Mouse (Mus musculus): ENCODE results near the gene Tmc1. TPM values are rescaled to one million over a fixed set of nuclear protein-coding genes. Genes with fewer than 3 reads are reported as not detected.

The Tmc1 gene
- polyA plus RNA-seq, 1 experiment from 2014 or later: 0.05 TPM

GRCm38 (mm10) chr19:20847476-20848073 lies 106.4 kb downstream of the Tmc1 start:
- Histone ChIP-seq H3K9me3 (ENCODE audit: control insufficient read depth, low read length) (no peaks in the 10 kb centered on the region), H3K36me3 (ENCODE audit: control insufficient read depth, insufficient read depth, low read length) (no peaks in the 10 kb centered on the region), H3K4me2 (replicated peaks; ENCODE audit: low read depth, low read length) (no peak overlapping the region), H3K4me1 (ENCODE audit: control insufficient read depth, insufficient read depth, low read length) (no peaks in the 10 kb centered on the region), H3K9ac (ENCODE audit: low read depth, low read length) (no peak overlapping the region), H3K27ac (ENCODE audit: low read depth, low read length) (no peak overlapping the region), H3K4me3 (ENCODE audit: low read length) (no peak overlapping the region), H3K27me3 (ENCODE audit: control insufficient read depth, insufficient read depth, low read length) (no peaks in the 10 kb centered on the region)
- 76% methylated on average over 3 of the region's 3 CpGs for WGBS
- no peak for ATAC-seq (ENCODE audit: low FRiP score, low TSS enrichment)

DNA sequence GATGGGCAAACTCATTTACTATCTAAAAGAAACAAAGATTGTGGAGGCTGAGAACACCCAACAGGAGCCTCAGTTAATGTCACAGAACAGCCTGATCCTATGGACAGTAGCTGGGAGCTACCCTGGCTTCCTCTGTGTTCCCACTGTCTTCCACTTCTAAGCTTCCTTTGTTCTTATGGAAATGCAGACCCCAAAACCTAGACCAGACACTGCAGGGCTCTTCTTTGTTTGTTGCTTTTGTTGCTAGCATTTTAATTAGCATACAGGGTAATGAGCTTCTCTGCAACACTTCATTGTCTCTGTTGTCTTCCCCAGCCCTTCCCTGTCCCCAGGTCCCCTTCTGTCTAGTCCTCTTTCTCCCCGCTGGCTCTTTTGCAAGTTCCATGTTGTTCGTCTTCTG lies 116.6 kb downstream of the Tmc1 start:
- no peak overlapping the region for H3K27ac ChIP-seq (ENCODE audit: low read depth, low read length)
- no peaks in the 10 kb centered on the region for H3K36me3 ChIP-seq (ENCODE audit: control insufficient read depth, insufficient read depth, low read length)
- H3K4me2 ChIP-seq (replicated peaks; ENCODE audit: low read depth, low read length): no peak overlapping the region
- 89% methylated on average over 2 of the region's 2 CpGs for WGBS
- no peaks in the 10 kb centered on the region for H3K27me3 ChIP-seq (ENCODE audit: control insufficient read depth, insufficient read depth, low read length)
- ATAC-seq (ENCODE audit: low FRiP score, low TSS enrichment): no peak
- H3K4me3 ChIP-seq (ENCODE audit: low read length): no peak overlapping the region
- no peaks in the 10 kb centered on the region for H3K9me3 ChIP-seq (ENCODE audit: control insufficient read depth, low read length)
- H3K9ac ChIP-seq (ENCODE audit: low read depth, low read length): no peak overlapping the region
- no peaks in the 10 kb centered on the region for H3K4me1 ChIP-seq (ENCODE audit: control insufficient read depth, insufficient read depth, low read length)

DNA sequence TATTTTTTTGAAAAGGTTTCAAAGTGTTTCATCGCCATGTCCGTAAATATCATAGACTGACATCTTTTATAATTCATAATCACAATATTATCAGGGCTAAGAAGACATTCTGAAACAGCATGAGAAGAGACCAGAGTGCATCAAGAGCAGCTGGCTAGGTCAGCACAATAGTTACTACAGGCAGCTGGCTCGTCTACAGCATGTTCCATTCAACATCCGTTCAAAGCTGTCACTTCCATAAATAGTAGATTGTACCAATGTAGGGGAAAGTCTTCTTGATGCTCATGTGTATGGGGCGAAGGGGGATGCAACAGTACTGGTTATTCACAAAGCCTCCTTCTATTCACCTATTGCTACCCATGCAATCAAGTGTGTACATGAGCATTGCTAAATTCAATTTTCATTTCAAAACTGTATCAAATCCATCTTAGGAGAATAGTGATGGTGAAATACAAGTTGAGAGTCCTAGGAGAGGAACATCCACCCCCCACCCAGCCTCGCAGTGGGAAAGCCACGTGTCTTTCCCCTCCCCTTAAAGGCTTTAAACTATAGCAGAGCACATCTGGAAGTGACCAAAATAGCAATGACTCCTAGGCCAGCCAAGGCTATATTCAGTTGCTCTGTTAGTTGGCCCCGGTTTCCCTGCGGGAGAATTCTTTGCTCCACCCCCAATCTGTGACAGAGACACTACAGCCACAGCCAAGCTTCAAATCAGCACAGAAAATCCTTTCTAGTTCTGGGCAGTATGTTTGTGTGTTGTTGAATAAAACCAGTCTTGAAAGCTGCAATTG lies 117.8 kb downstream of the Tmc1 start:
- Histone ChIP-seq H3K4me1 (ENCODE audit: control insufficient read depth, insufficient read depth, low read length) (no peaks in the 10 kb centered on the region), H3K27ac (ENCODE audit: low read depth, low read length) (no peak overlapping the region), H3K36me3 (ENCODE audit: control insufficient read depth, insufficient read depth, low read length) (no peaks in the 10 kb centered on the region), H3K27me3 (ENCODE audit: control insufficient read depth, insufficient read depth, low read length) (no peaks in the 10 kb centered on the region), H3K4me3 (ENCODE audit: low read length) (no peak overlapping the region), H3K9me3 (ENCODE audit: control insufficient read depth, low read length) (no peaks in the 10 kb centered on the region), H3K9ac (ENCODE audit: low read depth, low read length) (no peak overlapping the region), H3K4me2 (replicated peaks; ENCODE audit: low read depth, low read length) (no peak overlapping the region)
- WGBS: 68% methylated on average over 9 of the region's 9 CpGs
- no peak for ATAC-seq (ENCODE audit: low FRiP score, low TSS enrichment)

- no peaks in the 10 kb centered on the region for H3K27me3 ChIP-seq (ENCODE audit: control insufficient read depth, insufficient read depth, low read length)
- H3K36me3 ChIP-seq (ENCODE audit: control insufficient read depth, insufficient read depth, low read length): no peaks in the 10 kb centered on the region
- no peak for ATAC-seq (ENCODE audit: low FRiP score, low TSS enrichment)
- no peak overlapping the region for H3K4me3 ChIP-seq (ENCODE audit: low read length)
- WGBS: 30% methylated on average over 1 of the region's 1 CpGs
- H3K4me2 ChIP-seq (replicated peaks; ENCODE audit: low read depth, low read length): no peak overlapping the region
- no peaks in the 10 kb centered on the region for H3K4me1 ChIP-seq (ENCODE audit: control insufficient read depth, insufficient read depth, low read length)
- H3K27ac ChIP-seq (ENCODE audit: low read depth, low read length): no peak overlapping the region
- H3K9me3 ChIP-seq (ENCODE audit: control insufficient read depth, low read length): no peaks in the 10 kb centered on the region
- H3K9ac ChIP-seq (ENCODE audit: low read depth, low read length): no peak overlapping the region
Observed at GRCm38 (mm10) chr19:20834895-20835294, 119.1 kb downstream of the Tmc1 start.

DNA sequence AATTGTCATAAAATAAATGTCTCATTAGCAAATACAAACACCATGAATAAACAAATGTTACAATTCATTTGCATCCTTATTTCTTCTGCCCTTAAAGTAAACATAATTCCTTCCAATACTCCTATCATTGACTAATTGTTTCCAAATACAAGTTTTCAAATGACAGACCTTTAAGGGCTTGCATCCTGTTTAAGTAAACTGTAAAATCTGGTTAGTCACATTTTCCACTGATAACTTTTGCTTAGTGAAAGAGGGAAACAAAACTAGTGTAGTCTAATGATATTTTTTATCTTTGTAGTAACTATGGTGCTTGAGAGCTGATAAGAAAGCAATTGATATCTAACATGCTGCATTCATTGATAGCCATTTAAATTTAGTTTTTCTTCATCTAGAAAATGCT lies 154.5 kb downstream of the Tmc1 start:
- Histone ChIP-seq H3K9me3 (ENCODE audit: control insufficient read depth, low read length) (no peaks in the 10 kb centered on the region), H3K9ac (ENCODE audit: low read depth, low read length) (no peak overlapping the region), H3K27ac (ENCODE audit: low read depth, low read length) (no peak overlapping the region), H3K36me3 (ENCODE audit: control insufficient read depth, insufficient read depth, low read length) (no peaks in the 10 kb centered on the region), H3K4me2 (replicated peaks; ENCODE audit: low read depth, low read length) (no peak overlapping the region), H3K27me3 (ENCODE audit: control insufficient read depth, insufficient read depth, low read length) (no peaks in the 10 kb centered on the region), H3K4me1 (ENCODE audit: control insufficient read depth, insufficient read depth, low read length) (no peaks in the 10 kb centered on the region), H3K4me3 (ENCODE audit: low read length) (no peak overlapping the region)
- ATAC-seq (ENCODE audit: low FRiP score, low TSS enrichment): no peak

- Histone ChIP-seq H3K4me2 (replicated peaks; ENCODE audit: low read depth, low read length) (no peak overlapping the region), H3K4me3 (ENCODE audit: low read length) (no peak overlapping the region), H3K4me1 (ENCODE audit: control insufficient read depth, insufficient read depth, low read length) (no peaks in the 10 kb centered on the region), H3K9ac (ENCODE audit: low read depth, low read length) (no peak overlapping the region), H3K27ac (ENCODE audit: low read depth, low read length) (no peak overlapping the region), H3K36me3 (ENCODE audit: control insufficient read depth, insufficient read depth, low read length) (no peaks in the 10 kb centered on the region), H3K27me3 (ENCODE audit: control insufficient read depth, insufficient read depth, low read length) (no peaks in the 10 kb centered on the region), H3K9me3 (ENCODE audit: control insufficient read depth, low read length) (no peaks in the 10 kb centered on the region)
- 58% methylated on average over 6 of the region's 6 CpGs for WGBS
- ATAC-seq (ENCODE audit: low FRiP score, low TSS enrichment): no peak
Observed at GRCm38 (mm10) chr19:20797558-20798101, 156.4 kb downstream of the Tmc1 start.

DNA sequence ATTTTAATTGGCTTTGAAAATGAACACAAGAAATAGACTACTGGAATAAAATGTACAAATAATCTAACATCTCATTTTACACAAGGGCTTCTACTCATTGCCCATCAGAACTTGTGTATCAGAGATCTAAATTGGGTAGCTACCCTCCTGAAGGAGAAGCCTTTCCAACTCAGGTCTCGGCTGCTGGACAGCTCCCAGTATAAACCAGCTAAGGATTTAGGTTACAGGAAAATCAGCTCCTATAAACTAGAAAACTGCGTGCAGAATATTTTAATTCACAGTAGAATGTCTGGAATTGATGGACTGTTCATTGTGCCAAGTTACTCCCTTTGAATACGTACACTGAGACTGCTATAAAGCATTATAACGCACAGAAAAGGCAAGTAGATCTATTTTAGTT lies 158.0 kb downstream of the Tmc1 start:
- Histone ChIP-seq H3K36me3 (ENCODE audit: control insufficient read depth, insufficient read depth, low read length) (no peaks in the 10 kb centered on the region), H3K4me1 (ENCODE audit: control insufficient read depth, insufficient read depth, low read length) (no peaks in the 10 kb centered on the region), H3K9ac (ENCODE audit: low read depth, low read length) (no peak overlapping the region), H3K9me3 (ENCODE audit: control insufficient read depth, low read length) (no peaks in the 10 kb centered on the region), H3K27ac (ENCODE audit: low read depth, low read length) (no peak overlapping the region), H3K27me3 (ENCODE audit: control insufficient read depth, insufficient read depth, low read length) (no peaks in the 10 kb centered on the region), H3K4me3 (ENCODE audit: low read length) (no peak overlapping the region), H3K4me2 (replicated peaks; ENCODE audit: low read depth, low read length) (no peak overlapping the region)
- ATAC-seq (ENCODE audit: low FRiP score, low TSS enrichment): no peak
- WGBS: 43% methylated on average over 4 of the region's 4 CpGs

DNA sequence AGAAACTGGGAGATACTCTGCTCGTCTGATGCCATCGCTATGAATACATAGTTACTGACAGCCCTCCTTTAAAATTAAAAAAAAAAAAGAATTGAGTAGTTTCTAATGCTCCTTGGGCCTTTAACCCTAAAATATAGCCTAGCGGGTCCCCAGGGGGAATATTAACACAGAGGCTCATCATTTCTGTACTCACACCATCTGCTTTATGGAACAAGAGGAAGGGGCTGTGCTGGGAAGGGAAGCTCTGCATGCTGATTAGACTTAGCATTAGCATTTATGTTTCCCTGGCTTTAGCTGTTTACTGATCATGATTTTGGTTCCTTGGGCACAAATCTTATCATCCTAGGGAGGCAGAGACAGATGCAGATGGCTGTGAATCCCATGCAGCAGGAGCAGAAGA lies 159.0 kb downstream of the Tmc1 start:
- WGBS: 93% methylated on average over 3 of the region's 3 CpGs
- Histone ChIP-seq H3K9ac (ENCODE audit: low read depth, low read length) (no peak overlapping the region), H3K27ac (ENCODE audit: low read depth, low read length) (no peak overlapping the region), H3K36me3 (ENCODE audit: control insufficient read depth, insufficient read depth, low read length) (no peaks in the 10 kb centered on the region), H3K4me2 (replicated peaks; ENCODE audit: low read depth, low read length) (no peak overlapping the region), H3K4me3 (ENCODE audit: low read length) (no peak overlapping the region), H3K4me1 (ENCODE audit: control insufficient read depth, insufficient read depth, low read length) (no peaks in the 10 kb centered on the region), H3K9me3 (ENCODE audit: control insufficient read depth, low read length) (no peaks in the 10 kb centered on the region), H3K27me3 (ENCODE audit: control insufficient read depth, insufficient read depth, low read length) (no peaks in the 10 kb centered on the region)
- no peak for ATAC-seq (ENCODE audit: low FRiP score, low TSS enrichment)

GRCm38 (mm10) chr19:20792811-20793210 lies 161.2 kb downstream of the Tmc1 start:
- Histone ChIP-seq H3K4me3 (ENCODE audit: low read length) (no peak overlapping the region), H3K9me3 (ENCODE audit: control insufficient read depth, low read length) (no peaks in the 10 kb centered on the region), H3K36me3 (ENCODE audit: control insufficient read depth, insufficient read depth, low read length) (no peaks in the 10 kb centered on the region), H3K27me3 (ENCODE audit: control insufficient read depth, insufficient read depth, low read length) (no peaks in the 10 kb centered on the region), H3K9ac (ENCODE audit: low read depth, low read length) (no peak overlapping the region), H3K27ac (ENCODE audit: low read depth, low read length) (no peak overlapping the region), H3K4me1 (ENCODE audit: control insufficient read depth, insufficient read depth, low read length) (no peaks in the 10 kb centered on the region), H3K4me2 (replicated peaks; ENCODE audit: low read depth, low read length) (no peak overlapping the region)
- 77% methylated on average over 2 of the region's 2 CpGs for WGBS
- ATAC-seq (ENCODE audit: low FRiP score, low TSS enrichment): no peak
